Mouse (Mus musculus) cerebellum, postnatal 36 days (tissue): Measurements from ENCODE around the gene Zfhx3.
A peak's percentile ranks its signal among the peaks of the same experiment; 100 is the strongest.

ENCODE experiments used
- DNase-seq, 2 experiments: peaks; one replicate each; pipeline ENCODE4 v3.0.0; 2021 to 2022; ENCODE audit warnings: mixed read lengths in 2 of 2

Zfhx3 gene

GRCm38 (mm10) chr8:108760745-108761144, 818.3 kb downstream of the Zfhx3 start:
- DNase-seq: no peak

GRCm38 (mm10) chr8:108762567-108762966, 820.1 kb downstream of the Zfhx3 start:
- no peak for DNase-seq

GRCm38 (mm10) chr8:108764403-108765194, 822.2 kb downstream of the Zfhx3 start:
- no peak for DNase-seq

GRCm38 (mm10) chr8:108766102-108766501, 823.7 kb downstream of the Zfhx3 start:
- no peak for DNase-seq

- no peak for DNase-seq
Measured at GRCm38 (mm10) chr8:108768051-108768450, 825.6 kb downstream of the Zfhx3 start.

GRCm38 (mm10) chr8:108770334-108770733, 827.9 kb downstream of the Zfhx3 start:
- DNase-seq: no peak

- no peak for DNase-seq
Measured at GRCm38 (mm10) chr8:108773436-108773835, 831.0 kb downstream of the Zfhx3 start.

GRCm38 (mm10) chr8:108778063-108778462, 835.6 kb downstream of the Zfhx3 start:
- no peak for DNase-seq

- no peak for DNase-seq
Measured at GRCm38 (mm10) chr8:108778551-108778950, 836.1 kb downstream of the Zfhx3 start.

- no peak for DNase-seq
Measured at GRCm38 (mm10) chr8:108780766-108781165, 838.3 kb downstream of the Zfhx3 start.

- no peak for DNase-seq
Measured at GRCm38 (mm10) chr8:108781192-108781591, 838.7 kb downstream of the Zfhx3 start.

GRCm38 (mm10) chr8:108783155-108783554, 840.7 kb downstream of the Zfhx3 start:
- DNase-seq: no peak

GRCm38 (mm10) chr8:108788156-108788761, 845.8 kb downstream of the Zfhx3 start:
- DNase-seq: no peak

- no peak for DNase-seq
Measured at GRCm38 (mm10) chr8:108788762-108789157, 846.3 kb downstream of the Zfhx3 start.

GRCm38 (mm10) chr8:108790559-108791293, 848.3 kb downstream of the Zfhx3 start:
- DNase-seq: peak; percentile 32 to 40

GRCm38 (mm10) chr8:108796076-108796475, 853.6 kb downstream of the Zfhx3 start:
- DNase-seq: no peak

- no peak for DNase-seq
Measured at GRCm38 (mm10) chr8:108796882-108797281, 854.4 kb downstream of the Zfhx3 start.

- DNase-seq: peak; percentile 69 to 70
Measured at GRCm38 (mm10) chr8:108798012-108798411, 855.6 kb downstream of the Zfhx3 start.

GRCm38 (mm10) chr8:108799250-108799649, 856.8 kb downstream of the Zfhx3 start:
- DNase-seq: no peak

- no peak for DNase-seq
Measured at GRCm38 (mm10) chr8:108800357-108800756, 857.9 kb downstream of the Zfhx3 start.

GRCm38 (mm10) chr8:108803017-108803416, 860.6 kb downstream of the Zfhx3 start:
- no peak for DNase-seq

- no peak for DNase-seq
Measured at GRCm38 (mm10) chr8:108811694-108812093, 869.2 kb downstream of the Zfhx3 start.

GRCm38 (mm10) chr8:108813375-108813774, 870.9 kb downstream of the Zfhx3 start:
- DNase-seq: no peak

GRCm38 (mm10) chr8:108819271-108819671, 876.8 kb downstream of the Zfhx3 start:
- DNase-seq: no peak
